1 mouse cellular context compared by ENCODE assay signal in genomic region chr5:114127374-114128349, GRCm38 (mm10).
TF ChIP-seq lines count a peak whose summit lies in the region.

TSS of gene Alkbh2 (minus strand) at chr5:114128218.

TF ChIP-seq in MEL, 35 proteins besides CTCF, POLR2A, EP300 and RAD21 (continued from another document):
- TF ChIP-seq ZC3H11A (IDR thresholded peaks at IDR 0.05; ENCODE audit: low read depth, low read length) (no peak), NRF1 (IDR thresholded peaks at IDR 0.05; ENCODE audit: insufficient read depth, low read depth, low read length, poor library complexity, severe bottlenecking) (peak; percentile 30; the same call in 1 of the 2 replicates), ZNF384 (IDR thresholded peaks at IDR 0.05; ENCODE audit: low read depth, low read length) (no peak), MYC (IDR thresholded peaks at IDR 0.05; ENCODE audit: low read depth, low read length) (no peak), SMC3 (IDR thresholded peaks at IDR 0.05; ENCODE audit: low read depth, low read length) (peak; percentile 36; the same call in 1 of the 2 replicates), E2F4 (IDR thresholded peaks at IDR 0.05; ENCODE audit: borderline replicate concordance, low read depth, low read length) (no peak), UBTF (IDR thresholded peaks at IDR 0.05; ENCODE audit: borderline replicate concordance, insufficient read depth, low read depth, low read length) (no peak)
